Mouse (Mus musculus): ENCODE data around the gene Gm26558. TPM values are rescaled to one million over a fixed set of nuclear protein-coding genes. Genes with fewer than 3 reads are reported as not detected.

Gm26558 gene
- total RNA-seq (2021): under 1 TPM in 1 of 2 experiments, not detected in 1; 0.76 TPM

- no peak for DNase-seq (ENCODE audit: low spot score in 2 of 2)
- intact Hi-C loops (cut with DNase I): no loop called here
Observed at GRCm38 (mm10) chr2:70661715-70662495, at the start of gene Gm26558. Gene Gm26558 (minus strand): TSS chr2:70662108.

GRCm38 (mm10) chr2:70710878-70711277, 49.0 kb upstream of the Gm26558 start:
- DNase-seq (ENCODE audit: low spot score in 2 of 2): no peak
- intact Hi-C loops (cut with DNase I): no loop called here

GRCm38 (mm10) chr2:70710236-70710635, 48.3 kb upstream of the Gm26558 start:
- intact Hi-C loops (cut with DNase I): no loop called here
- DNase-seq (ENCODE audit: low spot score in 2 of 2): no peak

- intact Hi-C loops (cut with DNase I): loop anchor here (5.0 kb wide), 1 partner anchor 328 kb away; no protein-coding TSS in a partner anchor
Observed at GRCm38 (mm10) chr2:70708986-70709730, 47.2 kb upstream of the Gm26558 start.

GRCm38 (mm10) chr2:70702403-70702802, 40.5 kb upstream of the Gm26558 start:
- DNase-seq (ENCODE audit: low spot score in 2 of 2): no peak
- intact Hi-C loops (cut with DNase I): loop anchor here (5.0 kb wide), 1 partner anchor 120 kb away; no protein-coding TSS in a partner anchor

More at GRCm38 (mm10) chr2:70708986-70709730, 47.2 kb upstream of the Gm26558 start:
- peak in 1 of 2 experiments; percentile 23 for DNase-seq (ENCODE audit: low spot score in 2 of 2)

- intact Hi-C loops (cut with DNase I): loop anchor here (5.0 kb wide), 1 partner anchor 121 kb away; no protein-coding TSS in a partner anchor
- no peak for DNase-seq (ENCODE audit: low spot score in 2 of 2)
Observed at GRCm38 (mm10) chr2:70701571-70701970, 39.7 kb upstream of the Gm26558 start.

GRCm38 (mm10) chr2:70700851-70701250, 38.9 kb upstream of the Gm26558 start:
- no peak for DNase-seq (ENCODE audit: low spot score in 2 of 2)
- intact Hi-C loops (cut with DNase I): loop anchor here (5.0 kb wide), 1 partner anchor 121 kb away; no protein-coding TSS in a partner anchor

GRCm38 (mm10) chr2:70695712-70696111, 33.8 kb upstream of the Gm26558 start:
- intact Hi-C loops (cut with DNase I): no loop called here
- no peak for DNase-seq (ENCODE audit: low spot score in 2 of 2)

- intact Hi-C loops (cut with DNase I): no loop called here
- DNase-seq (ENCODE audit: low spot score in 2 of 2): no peak
Observed at GRCm38 (mm10) chr2:70690195-70690594, 28.3 kb upstream of the Gm26558 start.

GRCm38 (mm10) chr2:70688454-70689078, 26.7 kb upstream of the Gm26558 start:
- DNase-seq (ENCODE audit: low spot score in 2 of 2): peak; percentile 33 to 52
- intact Hi-C loops (cut with DNase I): no loop called here

GRCm38 (mm10) chr2:70682324-70682723, 20.4 kb upstream of the Gm26558 start:
- intact Hi-C loops (cut with DNase I): no loop called here
- DNase-seq (ENCODE audit: low spot score in 2 of 2): no peak

GRCm38 (mm10) chr2:70673445-70674126, 11.7 kb upstream of the Gm26558 start:
- DNase-seq (ENCODE audit: low spot score in 2 of 2): no peak

GRCm38 (mm10) chr2:70672476-70672875, 10.6 kb upstream of the Gm26558 start:
- intact Hi-C loops (cut with DNase I): no loop called here
- no peak for DNase-seq (ENCODE audit: low spot score in 2 of 2)

More at GRCm38 (mm10) chr2:70673445-70674126, 11.7 kb upstream of the Gm26558 start:
- intact Hi-C loops (cut with DNase I): no loop called here

- intact Hi-C loops (cut with DNase I): no loop called here
- DNase-seq (ENCODE audit: low spot score in 2 of 2): no peak
Observed at GRCm38 (mm10) chr2:70669896-70670295, 8.0 kb upstream of the Gm26558 start.

- DNase-seq (ENCODE audit: low spot score in 2 of 2): no peak
- intact Hi-C loops (cut with DNase I): no loop called here
Observed at GRCm38 (mm10) chr2:70669241-70669640, 7.3 kb upstream of the Gm26558 start.

GRCm38 (mm10) chr2:70667016-70667415, 5.1 kb upstream of the Gm26558 start:
- DNase-seq (ENCODE audit: low spot score in 2 of 2): no peak
- intact Hi-C loops (cut with DNase I): no loop called here

GRCm38 (mm10) chr2:70663764-70664163, 1.9 kb upstream of the Gm26558 start:
- DNase-seq (ENCODE audit: low spot score in 2 of 2): no peak
- intact Hi-C loops (cut with DNase I): no loop called here

- intact Hi-C loops (cut with DNase I): no loop called here
- DNase-seq (ENCODE audit: low spot score in 2 of 2): peak; percentile 97
Observed at GRCm38 (mm10) chr2:70660887-70661714, 807 bp downstream of the Gm26558 start, which contains the start of gene Gorasp2. Gene Gorasp2 (plus strand): TSS chr2:70661576.

- intact Hi-C loops (cut with DNase I): no loop called here
- no peak for DNase-seq (ENCODE audit: low spot score in 2 of 2)
Observed at GRCm38 (mm10) chr2:70657083-70657482, 4.8 kb downstream of the Gm26558 start.
